ENCODE assay signal across 8 mouse cellular contexts in the genomic region with DNA sequence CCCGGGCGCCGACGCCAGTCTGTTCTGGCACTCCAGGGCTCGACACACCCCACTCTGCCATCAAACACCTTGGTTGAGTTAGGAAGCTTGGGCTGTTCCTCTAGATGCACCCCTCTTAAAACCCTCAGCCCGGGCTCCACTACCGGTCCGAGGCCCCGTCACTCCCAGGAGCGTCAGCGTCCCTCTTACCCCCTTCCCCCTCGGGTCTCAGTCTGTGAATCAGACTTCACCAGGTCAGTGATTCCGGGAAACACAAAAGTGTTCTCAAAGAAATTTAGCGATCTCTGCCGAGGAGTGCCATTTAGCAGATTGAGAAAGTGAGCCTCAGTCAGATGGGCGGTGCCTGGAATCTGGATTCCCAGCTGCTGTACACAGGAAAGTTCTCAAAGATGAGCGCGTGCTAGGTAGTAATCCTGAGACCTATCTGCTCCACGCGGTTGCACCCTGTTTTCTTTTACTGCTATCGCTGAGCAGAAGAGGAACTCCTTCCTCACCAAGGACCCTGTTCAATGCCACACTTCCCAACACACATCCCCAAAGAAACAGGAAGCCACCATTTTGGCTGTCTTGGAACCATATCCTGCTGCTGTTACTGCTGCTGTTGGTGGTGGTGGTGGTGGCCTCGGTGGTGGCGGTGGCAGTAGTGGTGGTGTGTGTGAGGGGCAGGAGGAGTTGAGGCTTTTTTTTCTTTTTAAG. TPM values are rescaled to one million over a fixed set of nuclear protein-coding genes. Genes with fewer than 3 reads are reported as not detected.
DNase-seq lines count a peak whose midpoint lies in the region; ATAC-seq and TF ChIP-seq lines count a peak whose summit lies in the region.

No protein-coding gene starts in this region.

- H3K9ac ChIP-seq in embryonic facial prominence, embryonic 11.5 days (replicated peaks; ENCODE audit: low read length), result peak overlapping the region; percentile 70
- H3K9ac ChIP-seq in hindbrain, embryonic 13.5 days, result peak overlapping the region; percentile 75

- peak overlapping the region; percentile 57 for H3K4me3 ChIP-seq in cerebellum, adult 2 months (replicated peaks; ENCODE audit: insufficient read depth, low read depth, low read length)
- peak overlapping the region; percentile 61 for H3K4me3 ChIP-seq in embryonic facial prominence, embryonic 11.5 days (ENCODE audit: low read depth, low read length)
- peak overlapping the region; percentile 53 for H3K4me3 ChIP-seq in hindbrain, embryonic 13.5 days

- intact Hi-C loops in gastrocnemius, postnatal 36 days (cut with DNase I), result loop anchor here (5.0 kb wide), 1 partner anchor 77 kb away; a partner anchor contains a TSS

- peaks cover 13% of the 10 kb centered on the region for H3K4me1 ChIP-seq in cerebellum, adult 2 months (ENCODE audit: control insufficient read depth, insufficient read depth, low read length)
- 0 out of 2 replicates have a peak, but pooled peaks cover 5% of the 10 kb centered on the region for H3K4me1 ChIP-seq in embryonic facial prominence, embryonic 11.5 days (ENCODE audit: control insufficient read depth, insufficient read depth, low read length)
- H3K4me1 ChIP-seq in hindbrain, embryonic 13.5 days (replicated peaks), result peaks cover 31% of the 10 kb centered on the region

- peak overlapping the region; percentile 97 for H3K4me2 ChIP-seq in embryonic facial prominence, embryonic 11.5 days (ENCODE audit: low read depth, low read length)
- H3K4me2 ChIP-seq in hindbrain, embryonic 13.5 days, result peak overlapping the region; percentile 78

- DNase-seq in cerebellum, adult 2 months, result no peak
- no peak for DNase-seq in cerebellum, adult 18-20 months
- peak; percentile 8 for DNase-seq in embryonic facial prominence, embryonic 11.5 days (ENCODE audit: low spot score)
- peak; percentile 28 for DNase-seq in lung, postnatal 36 days
- DNase-seq in thymus, postnatal 25 days, result no peak
- DNase-seq in gastrocnemius, postnatal 36 days, result no peak
- no peak for DNase-seq in thymus, adult 18-20 months

- H3K9me3 ChIP-seq in embryonic facial prominence, embryonic 11.5 days (replicated peaks; ENCODE audit: control insufficient read depth, low read length), result no peaks in the 10 kb centered on the region
- H3K9me3 ChIP-seq in hindbrain, embryonic 13.5 days, result no peaks in the 10 kb centered on the region

- no peaks in the 10 kb centered on the region; the same call in 1 of the 2 replicates for H3K27me3 ChIP-seq in cerebellum, adult 2 months (ENCODE audit: control insufficient read depth, insufficient read depth, low read length)
- peaks cover 10% of the 10 kb centered on the region; the same call in 1 of the 2 replicates for H3K27me3 ChIP-seq in embryonic facial prominence, embryonic 11.5 days (ENCODE audit: control insufficient read depth, insufficient read depth, low read length)
- peaks cover 46% of the 10 kb centered on the region for H3K27me3 ChIP-seq in hindbrain, embryonic 13.5 days

- no peak overlapping the region for H3K27ac ChIP-seq in cerebellum, adult 2 months (ENCODE audit: insufficient read depth, low read length)
- no peak overlapping the region for H3K27ac ChIP-seq in embryonic facial prominence, embryonic 11.5 days (replicated peaks; ENCODE audit: low read depth, low read length)
- peak overlapping the region; percentile 62; the same call in 1 of the 2 replicates for H3K27ac ChIP-seq in hindbrain, embryonic 13.5 days

- 46% methylated on average over 23 of the region's 23 CpGs for WGBS in cerebellum, adult 2 months
- WGBS in embryonic facial prominence, embryonic 11.5 days, result 8% methylated on average over 23 of the region's 23 CpGs
- 11% methylated on average over 23 of the region's 23 CpGs for WGBS in hindbrain, embryonic 13.5 days

- no peak for TF ChIP-seq POLR2A in cerebellum, adult 2 months (IDR thresholded peaks at IDR 0.05; ENCODE audit: borderline replicate concordance, insufficient read depth, low read length)

- no peaks in the 10 kb centered on the region for H3K36me3 ChIP-seq in embryonic facial prominence, embryonic 11.5 days (replicated peaks; ENCODE audit: control insufficient read depth, insufficient read depth, low read depth, low read length)
- H3K36me3 ChIP-seq in hindbrain, embryonic 13.5 days, result no peaks in the 10 kb centered on the region

- TF ChIP-seq CTCF in cerebellum, adult 2 months (IDR thresholded peaks at IDR 0.05; ENCODE audit: borderline replicate concordance, insufficient read depth, low read depth, low read length), result no peak

- no peak for ATAC-seq in embryonic facial prominence, embryonic 11.5 days (replicated peaks; ENCODE audit: insufficient number of reproducible peaks, low FRiP score, low TSS enrichment, low read depth)
- no peak for ATAC-seq in hindbrain, embryonic 13.5 days (ENCODE audit: low FRiP score)

RNA-seq across cellular contexts. Expression of a gene that starts 0.8 kb away (rescaled TPM):
- polyA plus RNA-seq in cerebellum, adult 2 months (2012; rRNA removed), result 4.5 and 4.9 TPM in 2 replicates
- polyA plus RNA-seq in embryonic facial prominence, embryonic 11.5 days (2014; fragmentation: Nextera tagmentation; extraction: Ambion mirVana), result 3.8 and 4.8 TPM in 2 replicates
- 18.2 and 18.9 TPM in 2 replicates for polyA plus RNA-seq in hindbrain, embryonic 13.5 days (2015; fragmentation: Nextera tagmentation; extraction: Ambion mirVana)
- 10 to 100 TPM in 1 of 2 experiments, 1 to 10 TPM in 1; 6.8 to 10.3 TPM for total RNA-seq in gastrocnemius, postnatal 36 days (2021)

Comparison
In these comparisons a context has a peak if more than half of its experiments do, and no peak if none do; other contexts are left out.
1. DNase-seq: peak in embryonic facial prominence, embryonic 11.5 days (single experiment) and lung, postnatal 36 days (single experiment); none in cerebellum, adult 2 months (0 of 2), cerebellum, adult 18-20 months (0 of 2), thymus, postnatal 25 days (single experiment), gastrocnemius, postnatal 36 days (0 of 2) and thymus, adult 18-20 months (0 of 2).
2. Peak in every context shown above with its lines, with median percentiles within 50 percentile points of each other: H3K4me3 ChIP-seq.